Mouse (Mus musculus): ENCODE measurements around the gene C8g. TPM values are rescaled to one million over a fixed set of nuclear protein-coding genes. Genes with fewer than 3 reads are reported as not detected.

Gene C8g
- total RNA-seq (2012; rRNA removed) = 1.5 and 2.3 TPM in 2 replicates
- 1 to 10 TPM in 1 of 2 experiments, not detected in 1; 5.1 TPM for polyA plus RNA-seq (2012; ENCODE audit: insufficient read depth in 1 of 2, insufficient read length in 2 of 2, low read depth in 1 of 2, low replicate concordance in 2 of 2, missing spikeins in 1 of 2)

GRCm38 (mm10) chr2:25501593-25502486 is at the start of gene C8g:
C8g (minus strand) TSS chr2:25501719.
- Histone ChIP-seq H3K4me3 (ENCODE audit: control insufficient read depth in 1 of 2, insufficient read depth in 1 of 2, low read depth in 2 of 2, low read length in 2 of 2) (peak within 1 kb of the TSS; percentile 93 to 96), H3K79me2 (ENCODE audit: control insufficient read depth, insufficient read depth, low read length, poor library complexity) (peaks cover 9% of the 10 kb centered on the region), H3K27ac (ENCODE audit: control insufficient read depth, low read depth, low read length) (peak within 1 kb of the TSS; percentile 65), H3K4me1 (ENCODE audit: control insufficient read depth in 1 of 2, insufficient read depth in 2 of 2, low read length in 2 of 2) (peaks cover 10 to 36% of the 10 kb centered on the region in 2 experiments), H3K9me3 (replicated peaks; ENCODE audit: insufficient read depth, low read length) (no peaks in the 10 kb centered on the region), H3K27me3 (ENCODE audit: control insufficient read depth in 1 of 2, insufficient read depth in 2 of 2, low read length in 2 of 2) (no peaks in the 10 kb centered on the region), H3K9ac (ENCODE audit: control insufficient read depth, low read depth, low read length, poor library complexity, severe bottlenecking) (peak within 1 kb of the TSS; percentile 97), H3K36me3 (ENCODE audit: control insufficient read depth in 1 of 2, insufficient read depth in 2 of 2, low read length in 2 of 2) (peaks cover 0 to 29% of the 10 kb centered on the region in 2 experiments; a peak in 2 of 4 replicates)
- DNase-seq (ENCODE audit: low read depth, low spot score) = peak; percentile 57
- TF ChIP-seq KAT2A (conservative IDR thresholded peaks at IDR 0.05; ENCODE audit: low read depth, low read length) (no peak), CTCF (IDR thresholded peaks at IDR 0.05 in 2 of 3, conservative IDR thresholded peaks at IDR 0.05 in 1 of 3; ENCODE audit: control insufficient read depth in 1 of 3, insufficient read depth in 1 of 3, low read depth in 2 of 3, low read length in 3 of 3, poor library complexity in 1 of 3, severe bottlenecking in 1 of 3) (peak; percentile 22 to 41 (median 35); a peak in 4 of 6 replicates), NRF1 (IDR thresholded peaks at IDR 0.05; ENCODE audit: insufficient read depth, low read depth, low read length, poor library complexity, severe bottlenecking) (peak; percentile 43; the same call in 1 of the 2 replicates)

GRCm38 (mm10) chr2:25551186-25551585 is 49.7 kb upstream of the C8g start:
- no peak overlapping the region for H3K9ac ChIP-seq (ENCODE audit: control insufficient read depth, low read depth, low read length, poor library complexity, severe bottlenecking)
- H3K9me3 ChIP-seq (replicated peaks; ENCODE audit: insufficient read depth, low read length) = no peaks in the 10 kb centered on the region
- H3K4me1 ChIP-seq (ENCODE audit: control insufficient read depth in 1 of 2, insufficient read depth in 2 of 2, low read length in 2 of 2) = peaks cover 3 to 6% of the 10 kb centered on the region in 2 experiments
- peaks cover 0 to 6% of the 10 kb centered on the region in 2 experiments; a peak in 2 of 4 replicates for H3K36me3 ChIP-seq (ENCODE audit: control insufficient read depth in 1 of 2, insufficient read depth in 2 of 2, low read length in 2 of 2)
- no peaks in the 10 kb centered on the region for H3K27me3 ChIP-seq (ENCODE audit: control insufficient read depth in 1 of 2, insufficient read depth in 2 of 2, low read length in 2 of 2)
- peak; percentile 54 for DNase-seq (ENCODE audit: low read depth, low spot score)
- peaks cover 5% of the 10 kb centered on the region for H3K79me2 ChIP-seq (ENCODE audit: control insufficient read depth, insufficient read depth, low read length, poor library complexity)
- no peak overlapping the region for H3K4me3 ChIP-seq (ENCODE audit: control insufficient read depth in 1 of 2, insufficient read depth in 1 of 2, low read depth in 2 of 2, low read length in 2 of 2)
- no peak overlapping the region for H3K27ac ChIP-seq (ENCODE audit: control insufficient read depth, low read depth, low read length)
- no peak for TF ChIP-seq GATA1 (IDR thresholded peaks at IDR 0.05; ENCODE audit: low read depth, low read length)
- no peak for TF ChIP-seq GABPA (IDR thresholded peaks at IDR 0.05; ENCODE audit: low read depth, low read length)
- TF ChIP-seq RAD21 (IDR thresholded peaks at IDR 0.05; ENCODE audit: low read depth, low read length) = peak; percentile 50
- TF ChIP-seq SMC3 (IDR thresholded peaks at IDR 0.05; ENCODE audit: low read depth, low read length) = peak; percentile 62
- TF ChIP-seq MAX (IDR thresholded peaks at IDR 0.05; ENCODE audit: low read length) = no peak
- TF ChIP-seq E2F4 (IDR thresholded peaks at IDR 0.05; ENCODE audit: borderline replicate concordance, low read depth, low read length) = no peak
- 0 out of 2 replicates have a peak, but pooled peaks have one; percentile 33 for TF ChIP-seq ZNF384 (IDR thresholded peaks at IDR 0.05; ENCODE audit: low read depth, low read length)
- no peak for TF ChIP-seq MEF2A (IDR thresholded peaks at IDR 0.05; ENCODE audit: extremely low read depth, insufficient replicate concordance, low read depth, low read length, poor library complexity, severe bottlenecking)
- TF ChIP-seq TAL1 (IDR thresholded peaks at IDR 0.05; ENCODE audit: low read length) = no peak
- no peak for TF ChIP-seq NRF1 (IDR thresholded peaks at IDR 0.05; ENCODE audit: insufficient read depth, low read depth, low read length, poor library complexity, severe bottlenecking)
- TF ChIP-seq CTCF (IDR thresholded peaks at IDR 0.05 in 2 of 3, conservative IDR thresholded peaks at IDR 0.05 in 1 of 3; ENCODE audit: control insufficient read depth in 1 of 3, insufficient read depth in 1 of 3, low read depth in 2 of 3, low read length in 3 of 3, poor library complexity in 1 of 3, severe bottlenecking in 1 of 3) = peak; percentile 58 to 73 (median 72)
- no peak for TF ChIP-seq ZKSCAN1 (IDR thresholded peaks at IDR 0.05; ENCODE audit: low read depth, low read length)
- no peak for TF ChIP-seq MYB (IDR thresholded peaks at IDR 0.05; ENCODE audit: low read depth, low read length)
- TF ChIP-seq USF1 (IDR thresholded peaks at IDR 0.05; ENCODE audit: low read depth, low read length) = no peak
- TF ChIP-seq POLR2AphosphoS2 (IDR thresholded peaks at IDR 0.05; ENCODE audit: low read length) = no peak
- TF ChIP-seq BHLHE40 (IDR thresholded peaks at IDR 0.05; ENCODE audit: borderline replicate concordance, low read depth, low read length) = peak; percentile 16; the same call in 1 of the 2 replicates
- no peak for TF ChIP-seq USF2 (IDR thresholded peaks at IDR 0.05; ENCODE audit: borderline replicate concordance in 1 of 2, insufficient read depth in 1 of 2, low read depth in 1 of 2, low read length in 2 of 2)
- no peak for TF ChIP-seq POLR2A (IDR thresholded peaks at IDR 0.05; ENCODE audit: control insufficient read depth in 1 of 2, insufficient read depth in 1 of 2, low read depth in 1 of 2, low read length in 2 of 2, poor library complexity in 1 of 2)
- peak; percentile 36; the same call in 1 of the 2 replicates for TF ChIP-seq RCOR1 (IDR thresholded peaks at IDR 0.05; ENCODE audit: low read depth, low read length)
- TF ChIP-seq ZC3H11A (IDR thresholded peaks at IDR 0.05; ENCODE audit: low read depth, low read length) = peak; percentile 41; the same call in 1 of the 2 replicates
- TF ChIP-seq HCFC1 (IDR thresholded peaks at IDR 0.05; ENCODE audit: low read depth, low read length) = 0 out of 2 replicates have a peak, but pooled peaks have one; percentile 19
- peak; percentile 17; the same call in 1 of the 2 replicates for TF ChIP-seq SIN3A (IDR thresholded peaks at IDR 0.05; ENCODE audit: low read length)
- TF ChIP-seq CHD2 (IDR thresholded peaks at IDR 0.05; ENCODE audit: low read length) = no peak
- no peak for TF ChIP-seq MYC (IDR thresholded peaks at IDR 0.05; ENCODE audit: low read depth, low read length)
- no peak for TF ChIP-seq KAT2A (conservative IDR thresholded peaks at IDR 0.05; ENCODE audit: low read depth, low read length)
- no peak for TF ChIP-seq EP300 (IDR thresholded peaks at IDR 0.05; ENCODE audit: low read depth in 1 of 2, low read length in 2 of 2)
- no peak for TF ChIP-seq ZMIZ1 (IDR thresholded peaks at IDR 0.05; ENCODE audit: low read depth, low read length)

Measured in MEL (cell line).